Mouse (Mus musculus) kidney, postnatal 14 days (tissue): ENCODE measurements around the gene Pdzrn3.

ENCODE experiments used
- DNase-seq: peaks from one replicate; pipeline ENCODE4 v3.0.0; 2022; ENCODE audit warnings: mixed read lengths

The Pdzrn3 gene

DNA sequence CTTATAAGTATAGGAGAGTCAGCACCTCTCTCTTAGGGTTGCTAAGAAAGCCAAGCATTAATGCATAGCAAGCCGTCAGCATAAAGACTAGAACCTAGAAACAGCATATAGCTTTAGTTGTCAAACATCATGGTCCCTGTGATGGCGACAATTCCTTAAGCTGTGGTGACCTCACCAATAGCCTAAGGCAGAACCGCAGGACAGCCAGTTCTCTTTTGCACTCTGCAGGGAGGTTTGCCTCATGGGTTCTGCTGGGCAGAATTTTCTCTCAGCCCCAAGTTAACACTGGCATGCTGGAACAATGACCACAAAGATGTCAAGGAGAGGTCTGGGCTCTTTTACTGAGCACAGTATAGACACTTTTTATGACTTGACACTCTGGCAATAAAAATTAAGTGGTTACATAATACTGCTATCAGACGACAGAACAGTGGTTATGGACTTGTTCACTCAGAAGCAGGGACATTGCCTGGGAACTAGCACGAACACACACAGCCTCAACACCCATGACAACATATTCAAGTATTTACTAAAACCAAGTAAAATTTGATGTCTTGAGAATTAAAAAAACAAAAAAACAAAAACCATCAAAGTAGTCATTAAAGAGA lies 90.0 kb downstream of the Pdzrn3 start:
- no peak for DNase-seq

DNA sequence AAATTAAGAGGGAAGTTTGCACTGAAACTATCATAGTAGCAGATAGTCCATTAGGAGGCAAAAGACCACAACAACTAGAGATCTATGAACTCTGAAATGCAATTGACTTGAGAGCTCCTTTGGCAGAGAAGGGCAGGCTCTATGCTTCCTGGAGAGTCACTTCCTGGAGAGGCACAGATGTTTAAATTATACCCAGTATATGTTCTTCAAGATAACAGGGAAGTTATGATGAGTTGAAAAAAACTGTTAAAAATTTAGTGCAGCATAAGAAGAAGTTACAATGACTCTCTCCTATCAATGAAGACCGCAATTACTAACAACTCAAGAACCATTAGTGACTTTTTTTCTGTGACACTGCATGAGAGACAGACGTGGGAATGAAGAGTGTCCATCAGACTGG lies 90.6 kb downstream of the Pdzrn3 start:
- no peak for DNase-seq

DNA sequence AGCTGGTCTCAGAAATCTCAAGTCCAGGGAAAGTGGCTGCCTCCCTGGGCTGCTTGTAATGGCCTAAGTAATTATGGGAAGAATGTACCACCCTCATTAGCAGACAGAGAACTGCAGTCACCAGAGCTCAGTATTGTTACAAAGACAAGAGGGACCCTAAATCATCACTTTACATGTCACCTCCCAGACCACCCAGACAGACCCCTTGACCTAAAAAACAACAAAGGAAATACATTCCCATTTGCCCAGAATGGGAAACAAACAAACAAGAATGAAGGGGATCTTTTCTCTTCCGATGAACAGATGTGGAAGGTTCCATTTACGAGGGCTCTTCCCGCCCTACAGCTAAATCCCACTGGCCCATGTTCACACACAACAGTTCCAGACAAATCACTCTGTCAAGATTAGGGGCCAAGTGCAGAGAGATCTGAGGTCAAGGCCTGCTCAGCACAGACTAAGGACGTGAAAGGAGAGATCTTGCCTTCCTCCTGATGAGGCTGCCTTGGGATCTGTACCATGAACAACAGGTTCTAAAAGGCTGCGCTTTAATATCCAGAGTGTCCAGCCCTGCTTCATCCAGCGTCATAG lies 93.2 kb downstream of the Pdzrn3 start:
- no peak for DNase-seq

- no peak for DNase-seq
Measured at GRCm38 (mm10) chr6:101283891-101284290, 93.8 kb downstream of the Pdzrn3 start.

GRCm38 (mm10) chr6:101281644-101282043 lies 96.1 kb downstream of the Pdzrn3 start:
- DNase-seq: no peak

- DNase-seq: no peak
Measured at GRCm38 (mm10) chr6:101280811-101281218, 96.9 kb downstream of the Pdzrn3 start.

DNA sequence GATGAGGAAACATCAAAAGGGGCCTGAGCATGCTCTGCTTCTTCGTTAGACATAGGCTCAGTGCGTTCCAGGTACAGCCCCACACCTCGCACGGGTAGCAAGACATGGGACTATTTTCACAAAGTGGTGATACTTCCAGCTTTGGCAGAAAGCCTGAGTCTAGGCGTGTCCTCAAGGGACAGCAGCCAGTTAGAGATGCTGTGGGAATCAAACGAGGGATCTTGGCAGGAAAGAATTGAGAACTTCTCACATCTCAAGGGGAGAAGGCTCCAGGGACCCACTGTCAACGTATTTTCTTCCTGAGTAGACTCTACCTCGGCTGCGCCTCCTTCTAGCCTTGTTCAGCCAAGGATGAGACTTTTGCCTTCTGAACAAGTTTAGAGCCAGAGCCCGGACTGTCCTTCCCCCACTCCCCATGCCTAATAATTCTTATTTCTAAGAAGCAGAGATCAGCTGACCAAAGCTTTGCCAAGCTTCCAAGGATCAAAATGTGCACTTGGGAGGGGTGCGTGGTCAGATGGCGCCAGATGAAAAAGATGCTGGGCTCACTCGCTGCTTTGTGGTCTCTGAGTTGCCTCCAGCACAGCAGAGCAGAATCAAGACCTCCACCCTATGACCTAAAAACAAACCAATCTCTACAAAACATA lies 99.3 kb downstream of the Pdzrn3 start:
- DNase-seq: peak; percentile 44

DNA sequence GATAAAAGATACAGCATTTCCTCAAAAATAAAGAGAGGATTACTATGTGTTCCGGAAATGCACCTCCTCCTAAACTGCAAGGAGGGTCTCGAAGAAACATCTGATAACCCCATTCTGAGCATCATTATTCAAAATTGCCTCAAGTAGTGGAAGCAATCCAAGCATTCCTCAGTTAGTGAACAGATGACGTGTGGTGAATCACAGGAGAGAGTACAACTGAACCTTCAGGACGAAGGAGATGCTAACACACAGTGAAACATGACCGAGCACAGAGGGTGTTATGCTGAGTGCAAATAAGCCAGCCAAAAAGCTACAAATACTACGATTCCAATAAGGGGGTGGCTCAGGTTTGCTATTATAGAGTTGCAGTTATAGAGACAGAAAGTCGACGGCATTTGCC lies 101.4 kb downstream of the Pdzrn3 start:
- no peak for DNase-seq

GRCm38 (mm10) chr6:101275806-101276205 lies 101.9 kb downstream of the Pdzrn3 start:
- DNase-seq: no peak

GRCm38 (mm10) chr6:101274846-101275245 lies 102.9 kb downstream of the Pdzrn3 start:
- no peak for DNase-seq

- DNase-seq: no peak
Measured at GRCm38 (mm10) chr6:101272256-101272655, 105.4 kb downstream of the Pdzrn3 start.

DNA sequence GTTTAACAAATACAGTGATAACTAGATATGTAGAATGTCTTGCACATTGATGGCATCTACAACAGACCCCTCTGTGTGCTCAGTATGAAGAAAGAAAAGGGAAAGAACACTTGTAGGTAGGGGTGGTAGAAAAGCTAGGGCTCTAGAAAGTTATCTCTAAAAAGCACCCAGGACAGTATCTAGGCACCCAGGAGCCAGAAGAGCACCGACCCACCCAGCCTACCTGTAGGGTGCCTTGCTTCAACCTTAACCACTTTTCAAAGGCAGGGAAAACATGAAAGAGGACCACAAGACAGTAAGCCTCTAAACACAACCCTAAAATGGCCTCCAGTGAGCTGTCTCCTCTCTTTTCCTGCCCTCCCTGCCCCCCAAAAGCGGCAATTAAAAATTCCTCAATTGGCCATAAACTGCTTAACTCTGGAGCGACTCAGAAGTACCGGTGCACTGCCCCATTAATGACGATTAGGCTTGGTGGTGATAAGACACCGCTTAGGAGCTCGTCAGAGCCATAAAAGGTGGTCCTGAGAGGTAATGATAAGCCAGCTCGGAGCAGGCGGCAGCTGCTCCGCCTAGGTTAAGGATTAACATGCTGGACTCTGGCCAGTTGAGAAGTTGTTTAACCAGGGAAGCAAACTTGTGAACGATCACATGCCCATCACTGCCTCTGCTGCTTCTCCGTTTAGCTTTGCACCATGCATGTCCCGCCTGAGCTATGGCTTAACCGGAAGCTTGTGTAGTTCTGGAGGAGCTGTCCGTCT lies 106.1 kb downstream of the Pdzrn3 start:
- peak; percentile 89 for DNase-seq

GRCm38 (mm10) chr6:101270095-101270826 lies 107.4 kb downstream of the Pdzrn3 start:
- peak; percentile 33 for DNase-seq

- DNase-seq: no peak
Measured at GRCm38 (mm10) chr6:101269335-101270094, 108.2 kb downstream of the Pdzrn3 start.

GRCm38 (mm10) chr6:101268266-101268665 lies 109.4 kb downstream of the Pdzrn3 start:
- DNase-seq: no peak

GRCm38 (mm10) chr6:101266787-101267186 lies 110.9 kb downstream of the Pdzrn3 start:
- peak; percentile 82 for DNase-seq

GRCm38 (mm10) chr6:101263544-101263943 lies 114.2 kb downstream of the Pdzrn3 start:
- no peak for DNase-seq

DNA sequence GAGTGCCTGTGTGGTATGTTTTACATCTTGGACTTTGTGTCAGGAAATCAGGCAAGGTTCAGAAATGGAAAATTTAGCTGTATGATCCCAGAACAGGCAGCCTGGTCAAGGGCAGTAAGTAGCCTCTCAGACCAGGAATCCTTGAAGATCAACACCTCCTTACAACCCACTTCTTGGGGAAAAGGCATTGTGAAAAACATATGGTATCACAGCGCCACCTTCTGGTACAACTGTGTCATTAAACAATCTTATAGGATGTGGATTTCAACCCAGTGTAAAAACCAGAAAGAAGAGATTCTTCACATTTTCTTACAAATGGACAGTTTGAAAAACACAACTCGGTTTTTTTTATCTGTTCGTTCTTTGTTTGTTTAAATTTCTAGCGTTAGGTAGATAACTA lies 116.2 kb downstream of the Pdzrn3 start:
- peak; percentile 48 for DNase-seq

- DNase-seq: no peak
Measured at GRCm38 (mm10) chr6:101259411-101259810, 118.3 kb downstream of the Pdzrn3 start.

- no peak for DNase-seq
Measured at GRCm38 (mm10) chr6:101257418-101257817, 120.3 kb downstream of the Pdzrn3 start.

DNA sequence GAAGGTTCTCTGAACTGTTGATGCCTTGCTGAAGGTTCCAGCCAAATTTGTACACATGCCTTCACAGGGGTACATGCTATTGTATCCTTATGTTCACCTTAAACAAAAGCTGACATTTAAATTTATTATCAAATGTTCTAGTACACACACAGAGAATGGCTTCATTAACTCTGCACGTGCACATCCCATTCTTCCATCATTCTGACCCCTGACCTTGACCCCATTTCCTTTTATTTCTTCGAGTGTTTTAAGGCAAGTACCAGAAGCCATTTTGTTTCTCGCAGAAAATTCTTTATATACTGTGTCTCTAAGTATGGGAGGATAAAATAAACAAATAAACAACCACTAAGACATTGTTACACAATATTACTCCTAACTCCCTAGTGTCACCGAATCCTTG lies 123.0 kb downstream of the Pdzrn3 start:
- DNase-seq: no peak

- no peak for DNase-seq
Measured at GRCm38 (mm10) chr6:101251916-101252603, 125.6 kb downstream of the Pdzrn3 start.
